Mouse (Mus musculus): ENCODE results near the gene S100a1.

DNA sequence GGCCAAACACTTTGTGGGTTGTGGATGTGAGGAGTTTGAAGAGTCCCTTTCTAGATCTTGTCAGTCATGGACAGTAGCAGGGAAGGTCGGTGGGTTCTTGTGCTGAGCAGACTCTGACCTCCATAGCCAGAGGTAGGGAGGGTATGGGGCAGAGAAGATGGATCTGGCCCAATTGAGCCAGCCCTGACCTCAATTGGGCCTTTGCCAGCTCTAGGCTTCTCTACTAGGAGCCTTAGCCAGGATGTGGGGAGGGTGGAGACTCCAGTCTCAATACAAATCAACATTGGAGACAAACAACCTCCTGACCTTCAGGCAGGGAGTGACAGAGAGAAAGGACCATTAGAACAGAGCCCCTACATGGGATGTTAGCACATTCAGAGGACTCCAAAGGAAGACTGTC, 1.1 kb upstream of the S100a1 start:
- TF ChIP-seq MAFK (IDR thresholded peaks at IDR 0.05; ENCODE audit: insufficient read depth, low read depth, low read length), result no peak
- TF ChIP-seq ZC3H11A (IDR thresholded peaks at IDR 0.05; ENCODE audit: borderline replicate concordance, low read depth, low read length), result no peak
- no peak for TF ChIP-seq HCFC1 (IDR thresholded peaks at IDR 0.05; ENCODE audit: borderline replicate concordance, insufficient read depth, low read length)
- no peak for TF ChIP-seq ZNF384 (IDR thresholded peaks at IDR 0.05; ENCODE audit: low read depth, low read length)

All from ES-E14 (cell line).